Mouse (Mus musculus): ENCODE results near the gene Gm12355. TPM values are rescaled to one million over a fixed set of nuclear protein-coding genes. Genes with fewer than 3 reads are reported as not detected.

The Gm12355 gene
- polyA plus RNA-seq, 1 experiment, result 0.33 TPM

DNA sequence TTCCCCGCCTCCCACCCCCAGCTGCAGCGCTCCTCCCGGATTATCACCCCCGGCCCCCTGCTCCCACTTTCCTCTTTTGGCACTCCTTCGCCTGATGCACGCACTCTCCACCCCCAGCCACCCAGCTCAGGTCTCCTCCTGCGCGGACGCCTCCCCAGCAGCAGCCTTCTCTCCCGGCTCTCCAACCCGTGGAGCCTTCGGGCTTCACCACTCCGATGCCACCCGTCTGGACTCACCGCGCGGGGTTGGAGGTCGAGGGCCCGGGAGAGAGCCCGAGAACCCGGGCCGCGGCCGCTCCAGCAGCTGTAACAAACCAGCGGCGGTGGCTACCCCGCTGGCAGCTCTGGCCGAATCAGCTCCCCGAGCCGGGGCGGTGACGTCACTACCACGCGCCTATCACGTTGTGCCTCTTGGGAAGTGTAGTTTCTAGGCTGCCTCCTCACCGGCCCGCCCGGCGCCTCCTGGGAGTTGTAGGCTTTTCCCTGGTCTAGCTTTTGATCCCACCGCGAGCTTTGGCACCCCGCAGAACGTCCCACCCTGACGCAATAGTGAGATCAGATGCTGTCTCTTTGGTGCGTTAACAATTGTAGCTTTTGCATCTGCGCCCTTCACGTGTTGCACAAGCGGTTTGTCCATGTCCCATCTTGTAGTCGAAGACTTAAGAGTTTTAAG, 38.4 kb downstream of the Gm12355 start, which contains the start of gene Ormdl3:
Gene Ormdl3 (minus strand): TSS at position 477 of the 672 bp plus-strand sequence.
- TF ChIP-seq CTCF (IDR thresholded peaks at IDR 0.05; ENCODE audit: borderline replicate concordance, extremely low read depth, insufficient read depth, insufficient read length) (no peak), POLR2A (IDR thresholded peaks at IDR 0.05; ENCODE audit: borderline replicate concordance, extremely low read depth, insufficient read depth, insufficient read length, poor library complexity, severe bottlenecking) (peak; percentile 74; the same call in 1 of the 2 replicates)
- DNase-seq (ENCODE audit: low read depth), result peak; percentile 99

DNA sequence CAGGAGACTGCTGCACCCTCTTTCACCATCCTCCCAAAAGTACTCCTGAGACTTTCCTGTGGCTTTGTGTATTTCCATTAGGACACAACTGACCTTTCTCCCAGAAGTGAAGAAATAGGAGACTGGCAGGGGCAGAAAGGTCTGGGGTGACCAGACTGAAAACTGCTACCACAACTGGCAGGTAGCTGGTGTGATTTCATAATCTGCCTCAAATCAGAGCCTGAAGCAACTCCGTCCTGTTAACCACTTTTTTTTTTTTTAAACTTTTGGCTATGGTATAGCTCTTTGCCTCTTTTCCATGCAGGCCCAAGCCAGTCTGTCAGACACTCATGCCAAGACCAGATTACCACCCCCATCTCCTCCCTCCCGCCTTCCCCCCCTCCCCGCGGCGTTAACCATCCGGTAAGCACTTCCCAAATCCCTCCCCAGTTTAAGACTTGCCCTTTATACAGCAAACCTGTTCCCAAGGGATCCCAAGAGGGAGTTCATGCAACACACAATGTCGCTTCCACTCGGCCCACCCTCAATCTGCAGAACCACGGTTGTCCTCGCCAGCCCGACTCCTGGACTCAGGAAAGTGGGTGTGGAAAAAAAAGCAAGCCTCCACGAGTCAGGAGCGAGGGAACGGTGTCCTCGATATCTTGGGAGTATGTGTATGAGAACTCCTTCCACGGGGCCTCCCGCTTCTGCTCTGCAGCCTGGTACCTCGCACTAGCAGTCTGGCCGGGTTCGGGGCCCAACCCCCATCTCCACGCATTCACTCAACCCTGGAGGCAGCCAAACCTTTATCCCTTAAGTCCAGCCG, 39.2 kb downstream of the Gm12355 start:
- TF ChIP-seq POLR2A (IDR thresholded peaks at IDR 0.05; ENCODE audit: borderline replicate concordance, extremely low read depth, insufficient read depth, insufficient read length, poor library complexity, severe bottlenecking), result no peak
- DNase-seq (ENCODE audit: low read depth), result no peak

DNA sequence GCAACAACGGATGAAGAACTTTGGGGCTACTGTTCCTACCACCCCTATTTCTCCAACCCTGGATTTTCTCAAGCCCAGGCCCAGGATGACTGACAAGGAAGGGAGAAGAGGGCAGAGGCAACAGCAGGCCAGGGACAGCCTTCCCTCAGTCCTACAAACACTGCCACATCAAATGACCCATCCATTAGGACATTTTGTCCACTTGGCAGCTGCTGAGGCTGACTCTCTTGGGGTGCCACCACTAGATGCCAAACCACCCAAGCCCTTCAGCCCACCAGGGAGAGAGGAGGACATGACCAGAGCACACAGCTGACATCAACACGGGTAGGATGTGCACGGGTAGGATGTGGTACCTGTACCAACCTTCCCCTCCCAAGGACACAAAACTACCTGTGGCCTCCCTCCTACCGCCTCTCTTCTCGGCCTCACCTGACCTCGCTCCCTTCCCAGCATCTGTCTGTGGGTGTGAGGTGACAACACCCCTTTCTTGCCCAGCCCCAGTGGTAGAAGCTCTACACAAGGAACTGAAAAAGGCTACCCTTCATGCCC, 40.8 kb downstream of the Gm12355 start:
- DNase-seq (ENCODE audit: low read depth), result no peak
- TF ChIP-seq POLR2A (IDR thresholded peaks at IDR 0.05; ENCODE audit: borderline replicate concordance, extremely low read depth, insufficient read depth, insufficient read length, poor library complexity, severe bottlenecking) (no peak), CTCF (IDR thresholded peaks at IDR 0.05; ENCODE audit: borderline replicate concordance, extremely low read depth, insufficient read depth, insufficient read length) (no peak)

DNA sequence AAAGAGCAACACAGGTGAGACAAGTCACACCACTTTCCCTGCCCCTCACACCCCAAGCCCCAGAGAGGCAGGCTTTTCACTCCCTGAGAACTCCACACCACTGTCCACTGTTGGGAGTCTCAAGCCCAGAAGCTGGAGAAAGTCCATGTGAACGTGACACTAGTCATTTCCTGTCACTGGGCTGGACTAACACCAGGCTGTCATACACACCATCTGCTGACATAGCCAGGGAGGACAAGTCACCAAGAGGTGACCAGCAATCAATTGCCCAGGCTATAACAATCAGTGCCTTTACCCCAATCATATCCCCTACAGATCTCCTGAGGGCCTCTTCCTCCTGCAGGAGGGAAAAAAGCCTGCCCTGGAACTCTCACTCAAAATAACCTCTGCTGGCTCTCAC, 41.3 kb downstream of the Gm12355 start:
- DNase-seq (ENCODE audit: low read depth), result no peak
- no peak for TF ChIP-seq CTCF (IDR thresholded peaks at IDR 0.05; ENCODE audit: borderline replicate concordance, extremely low read depth, insufficient read depth, insufficient read length)

DNA sequence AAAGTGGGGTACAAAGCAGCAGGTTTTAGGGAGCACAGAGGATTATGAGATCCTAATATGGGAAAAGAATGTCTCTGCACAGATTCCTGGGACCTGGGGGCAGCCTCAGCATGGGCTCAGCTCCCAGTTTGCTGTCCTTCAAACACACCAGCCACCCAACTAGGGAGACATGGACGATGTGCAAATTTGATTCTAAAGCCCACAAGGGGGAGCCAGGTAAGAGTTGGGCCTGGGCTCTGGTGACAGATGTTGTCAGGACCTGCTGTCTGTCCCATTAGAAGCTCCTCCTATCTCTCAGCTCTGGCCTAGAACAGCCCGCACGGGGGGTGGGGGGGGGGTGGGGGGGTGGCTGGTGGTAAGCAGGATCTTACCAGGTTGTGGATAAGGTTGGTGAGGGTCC, 41.9 kb downstream of the Gm12355 start:
- DNase-seq (ENCODE audit: low read depth), result no peak
- no peak for TF ChIP-seq CTCF (IDR thresholded peaks at IDR 0.05; ENCODE audit: borderline replicate concordance, extremely low read depth, insufficient read depth, insufficient read length)
- no peak for TF ChIP-seq POLR2A (IDR thresholded peaks at IDR 0.05; ENCODE audit: borderline replicate concordance, extremely low read depth, insufficient read depth, insufficient read length, poor library complexity, severe bottlenecking)

DNA sequence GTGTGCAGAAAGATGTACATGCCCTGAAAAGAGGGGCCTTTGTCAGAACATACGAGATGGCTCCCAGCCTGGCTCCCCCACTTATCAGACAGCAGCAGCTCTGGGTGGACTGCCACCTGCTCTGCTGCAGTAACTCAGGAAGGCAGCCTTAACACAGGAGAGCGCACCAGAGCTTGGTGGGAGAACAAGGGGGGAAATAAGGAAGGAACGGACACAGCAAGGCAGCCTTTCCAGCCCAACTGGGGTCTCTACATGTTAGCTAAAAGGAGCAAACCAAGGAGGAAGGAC, 42.3 kb downstream of the Gm12355 start:
- DNase-seq (ENCODE audit: low read depth), result no peak

DNA sequence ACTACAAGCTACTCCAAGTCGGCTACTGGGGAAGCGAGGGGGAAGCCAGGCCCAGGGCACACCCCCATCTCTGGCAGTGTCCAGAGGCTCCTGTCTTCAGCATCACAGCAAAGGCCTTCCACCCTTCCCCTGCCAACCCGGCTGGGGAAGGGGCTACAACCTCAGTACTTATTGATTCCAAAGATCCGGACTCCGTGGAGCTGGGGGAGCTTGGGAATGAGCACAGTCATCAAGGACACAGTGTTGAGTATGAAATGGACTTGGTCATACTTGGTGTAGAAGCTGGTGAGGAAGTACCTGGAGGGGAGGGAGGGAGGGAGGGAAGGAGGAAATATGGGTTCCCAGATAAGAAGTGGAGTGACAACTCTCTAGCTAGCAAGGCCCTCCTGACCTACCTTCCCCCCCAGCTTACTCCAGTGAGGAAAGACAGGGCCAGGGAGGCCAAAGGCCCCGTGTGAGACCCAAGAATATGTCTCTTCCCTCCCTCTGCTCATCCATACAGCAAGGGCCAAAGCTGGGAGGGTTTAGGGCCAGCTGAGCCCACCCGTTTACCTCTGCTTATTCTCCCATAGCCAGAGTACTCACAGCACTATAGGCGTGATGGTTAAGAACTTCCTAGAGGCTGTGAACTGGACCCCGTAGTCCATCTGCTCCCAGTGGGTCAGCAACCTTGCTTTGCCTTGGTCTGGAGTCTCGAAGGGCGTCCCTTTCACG, 42.8 kb downstream of the Gm12355 start:
- DNase-seq (ENCODE audit: low read depth), result no peak
- TF ChIP-seq CTCF (IDR thresholded peaks at IDR 0.05; ENCODE audit: borderline replicate concordance, extremely low read depth, insufficient read depth, insufficient read length), result no peak

More for the DNA sequence above, 42.3 kb downstream of the Gm12355 start:
- TF ChIP-seq CTCF (IDR thresholded peaks at IDR 0.05; ENCODE audit: borderline replicate concordance, extremely low read depth, insufficient read depth, insufficient read length) (no peak), POLR2A (IDR thresholded peaks at IDR 0.05; ENCODE audit: borderline replicate concordance, extremely low read depth, insufficient read depth, insufficient read length, poor library complexity, severe bottlenecking) (no peak)

DNA sequence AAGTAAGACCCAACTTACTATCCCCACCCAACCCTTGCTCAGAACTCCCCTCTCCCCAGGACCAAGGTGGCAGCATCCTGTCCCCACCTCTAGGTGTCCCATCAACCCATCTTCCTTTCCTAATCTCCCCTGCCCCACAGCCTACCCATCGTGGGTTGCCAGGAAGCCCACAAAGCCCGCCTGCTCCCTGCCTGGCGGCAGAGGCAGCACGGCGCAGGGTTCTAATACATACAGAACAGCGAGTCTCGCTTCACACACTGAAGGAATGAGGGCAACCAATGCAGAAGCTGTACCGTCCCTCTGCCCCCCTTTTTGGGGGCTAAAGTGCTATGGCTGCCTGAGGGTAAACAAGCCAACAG, 43.5 kb downstream of the Gm12355 start:
- DNase-seq (ENCODE audit: low read depth), result no peak
- no peak for TF ChIP-seq POLR2A (IDR thresholded peaks at IDR 0.05; ENCODE audit: borderline replicate concordance, extremely low read depth, insufficient read depth, insufficient read length, poor library complexity, severe bottlenecking)
- TF ChIP-seq CTCF (IDR thresholded peaks at IDR 0.05; ENCODE audit: borderline replicate concordance, extremely low read depth, insufficient read depth, insufficient read length), result no peak

DNA sequence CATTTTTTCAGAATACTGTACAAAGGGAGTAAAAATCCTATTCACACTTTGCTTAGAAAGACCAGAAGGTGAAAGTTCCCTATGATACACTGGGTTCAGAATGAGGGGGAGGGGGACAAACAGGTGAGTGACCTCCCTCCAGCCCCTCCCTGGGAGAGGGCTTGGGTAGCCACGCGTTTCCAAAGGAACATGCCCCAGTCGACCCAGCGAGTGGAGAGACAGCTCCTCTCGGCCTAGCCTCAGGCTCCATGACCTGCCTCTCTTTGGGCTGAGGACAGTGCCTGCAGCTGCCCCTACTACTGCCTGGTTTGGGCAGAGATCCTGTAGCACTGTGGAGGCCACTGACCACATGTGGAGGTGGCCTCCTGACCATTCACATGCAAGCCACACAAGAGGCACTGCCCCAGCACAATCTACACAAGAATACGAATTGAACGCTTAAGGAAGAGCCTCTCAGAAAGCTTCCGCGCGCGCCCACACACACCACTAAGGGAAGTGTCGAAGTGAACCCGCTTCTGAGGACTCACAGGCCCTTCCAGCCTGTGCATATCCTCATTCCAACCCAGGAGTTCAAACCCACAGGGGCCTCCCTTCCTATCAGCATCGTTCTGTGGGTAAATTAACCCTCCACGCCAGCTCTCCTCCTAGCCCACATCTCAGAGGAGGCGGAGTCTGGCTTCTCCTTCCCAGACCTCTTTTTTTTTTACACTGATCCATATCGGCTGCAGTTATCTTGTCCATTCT, 44.0 kb downstream of the Gm12355 start:
- no peak for TF ChIP-seq CTCF (IDR thresholded peaks at IDR 0.05; ENCODE audit: borderline replicate concordance, extremely low read depth, insufficient read depth, insufficient read length)
- no peak for TF ChIP-seq POLR2A (IDR thresholded peaks at IDR 0.05; ENCODE audit: borderline replicate concordance, extremely low read depth, insufficient read depth, insufficient read length, poor library complexity, severe bottlenecking)

DNA sequence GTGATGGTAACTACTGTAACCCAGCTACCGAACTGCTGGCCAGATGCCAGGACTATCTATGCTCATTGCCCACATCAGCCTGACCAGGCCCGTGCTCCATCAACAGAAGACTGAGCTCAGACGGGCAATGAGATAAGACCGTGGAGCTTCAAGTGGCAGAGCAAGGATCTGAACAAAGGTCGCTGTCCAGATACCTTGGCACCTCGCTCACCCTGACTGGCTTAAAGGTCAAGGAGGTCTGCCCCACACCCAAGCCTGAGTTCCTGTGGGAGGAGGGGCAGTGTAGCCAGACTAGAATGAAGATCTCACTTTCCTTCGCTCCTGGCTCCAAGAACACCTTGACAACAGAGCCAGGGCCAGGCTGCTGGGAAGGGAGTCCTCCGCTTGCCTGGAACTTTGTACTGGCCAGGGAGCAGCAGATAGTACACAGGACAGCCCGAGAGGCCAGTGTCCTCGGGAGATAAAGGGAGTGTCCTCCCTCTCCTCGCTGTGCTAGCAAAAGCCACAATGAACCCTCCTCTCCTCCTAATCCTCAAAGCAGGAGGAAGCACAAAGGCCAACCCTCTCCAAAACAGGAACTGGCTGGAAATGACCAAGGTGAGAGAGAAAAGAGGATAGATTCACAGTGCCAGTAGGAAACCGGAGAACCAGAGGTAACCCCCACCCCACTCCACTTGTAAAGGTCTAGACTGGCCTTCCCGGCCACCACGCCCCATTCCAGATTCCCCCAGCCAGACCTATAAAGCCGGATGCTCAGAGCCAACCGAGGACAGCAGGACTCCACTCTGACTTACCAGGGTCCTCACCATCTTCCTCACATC, 45.0 kb downstream of the Gm12355 start:
- no peak for DNase-seq (ENCODE audit: low read depth)
- TF ChIP-seq POLR2A (IDR thresholded peaks at IDR 0.05; ENCODE audit: borderline replicate concordance, extremely low read depth, insufficient read depth, insufficient read length, poor library complexity, severe bottlenecking) (no peak), CTCF (IDR thresholded peaks at IDR 0.05; ENCODE audit: borderline replicate concordance, extremely low read depth, insufficient read depth, insufficient read length) (no peak)

More for the DNA sequence above, 44.0 kb downstream of the Gm12355 start:
- DNase-seq (ENCODE audit: low read depth), result no peak

All from brain, embryonic 14.5 days (tissue).